Mouse (Mus musculus) neutrophil, adult 65 days (primary cell): ENCODE results near the gene Kbtbd13. TPM values are rescaled to one million over a fixed set of nuclear protein-coding genes. Genes with fewer than 3 reads are reported as not detected.

ENCODE experiments used
- total RNA-seq: library from RNA; stranded (reverse); gene quantifications from 2 replicates; pipeline ENCODE4 v1.2.4, GENCODE M21; 2023

Gene Kbtbd13
- total RNA-seq, result not detected in 2 replicates

DNA sequence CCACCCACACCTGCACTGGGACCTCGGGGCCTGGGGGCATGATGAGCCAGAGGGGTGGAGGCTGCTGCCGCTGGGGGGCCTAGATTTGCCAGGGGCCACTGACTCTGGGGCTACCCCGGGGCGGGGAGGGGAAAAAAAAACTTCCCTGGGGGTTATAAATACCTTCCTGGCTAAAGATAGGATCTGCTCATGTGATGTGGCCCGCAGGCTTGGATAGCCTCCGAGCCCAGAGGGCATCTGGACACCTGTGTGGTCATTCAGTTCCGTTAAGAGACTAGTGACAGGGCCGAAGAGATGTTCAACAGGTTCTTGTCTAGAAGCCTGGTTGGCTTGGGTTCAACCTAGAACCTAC lies at the start of gene Kbtbd13:
Gene Kbtbd13 (minus strand): TSS at position 40 of the 352 bp plus-strand sequence.

GRCm38 (mm10) chr9:65435671-65436301 lies 44.3 kb upstream of the Kbtbd13 start, which contains the start of gene Mtfmt:
Gene Mtfmt, plus strand, starts transcription at chr9:65435782.

DNA sequence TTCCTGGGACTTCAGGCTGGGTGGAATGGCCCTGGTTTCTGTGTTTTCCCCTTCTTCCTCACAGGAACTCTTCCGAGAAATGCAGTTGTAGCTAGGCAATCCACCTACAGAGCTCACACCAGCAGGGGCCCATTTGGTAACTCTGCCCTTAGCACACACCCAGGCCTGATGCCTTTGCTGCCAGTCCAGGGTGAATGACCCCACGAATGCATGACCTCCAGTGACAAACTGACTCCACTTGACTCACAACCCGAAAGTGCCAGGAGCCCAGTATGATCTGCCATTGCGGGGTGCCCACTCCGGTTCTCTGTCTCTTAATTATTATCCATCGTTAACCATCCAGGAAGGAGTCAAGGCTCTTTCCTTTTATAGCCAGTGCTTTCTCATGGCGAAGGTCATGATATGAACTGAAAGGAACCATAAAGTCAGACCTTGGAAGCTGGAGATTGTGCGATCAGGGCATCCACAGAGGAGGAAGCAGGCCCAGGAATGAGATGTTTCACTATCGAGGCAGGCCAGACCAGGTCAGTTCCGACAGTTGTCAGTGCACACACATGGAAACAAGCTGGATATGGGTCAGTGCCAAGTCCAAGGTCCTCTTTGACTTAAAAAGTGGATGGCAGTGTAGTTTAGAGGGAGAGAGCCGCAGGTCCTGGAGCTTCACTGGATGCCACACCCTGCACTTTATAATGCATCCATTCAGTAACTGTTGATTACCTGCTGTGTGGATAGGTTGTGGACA lies 31.5 kb upstream of the Kbtbd13 start, which contains the start of gene Slc51b:
Gene Slc51b (minus strand): TSS at position 196 of the 742 bp plus-strand sequence.

DNA sequence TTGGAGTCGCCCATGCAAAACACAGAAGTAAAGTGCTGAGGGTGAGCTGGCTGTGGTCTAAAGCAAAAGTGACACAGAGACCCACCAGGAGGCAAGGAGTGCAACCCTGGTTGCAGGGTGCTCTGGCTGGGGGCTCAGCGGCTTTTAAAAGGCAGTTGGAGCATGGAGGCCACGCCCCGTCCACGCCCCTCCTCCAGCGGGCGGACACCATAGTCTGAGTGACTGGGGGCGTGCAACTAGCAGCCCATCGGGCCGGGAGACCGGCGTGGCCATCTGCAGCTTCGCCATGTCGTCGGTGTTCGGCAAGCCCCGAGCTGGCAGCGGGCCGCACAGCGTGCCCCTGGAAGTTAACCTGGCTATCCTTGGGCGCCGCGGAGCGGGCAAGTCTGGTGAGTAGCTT lies 6.8 kb upstream of the Kbtbd13 start, which contains the start of gene Rasl12:
Gene Rasl12 (plus strand): TSS at position 228 of the 400 bp plus-strand sequence.

GRCm38 (mm10) chr9:65360641-65361448 lies 30.6 kb downstream of the Kbtbd13 start, which contains the start of gene Ubap1l:
Gene Ubap1l, plus strand, starts transcription at chr9:65361041.

DNA sequence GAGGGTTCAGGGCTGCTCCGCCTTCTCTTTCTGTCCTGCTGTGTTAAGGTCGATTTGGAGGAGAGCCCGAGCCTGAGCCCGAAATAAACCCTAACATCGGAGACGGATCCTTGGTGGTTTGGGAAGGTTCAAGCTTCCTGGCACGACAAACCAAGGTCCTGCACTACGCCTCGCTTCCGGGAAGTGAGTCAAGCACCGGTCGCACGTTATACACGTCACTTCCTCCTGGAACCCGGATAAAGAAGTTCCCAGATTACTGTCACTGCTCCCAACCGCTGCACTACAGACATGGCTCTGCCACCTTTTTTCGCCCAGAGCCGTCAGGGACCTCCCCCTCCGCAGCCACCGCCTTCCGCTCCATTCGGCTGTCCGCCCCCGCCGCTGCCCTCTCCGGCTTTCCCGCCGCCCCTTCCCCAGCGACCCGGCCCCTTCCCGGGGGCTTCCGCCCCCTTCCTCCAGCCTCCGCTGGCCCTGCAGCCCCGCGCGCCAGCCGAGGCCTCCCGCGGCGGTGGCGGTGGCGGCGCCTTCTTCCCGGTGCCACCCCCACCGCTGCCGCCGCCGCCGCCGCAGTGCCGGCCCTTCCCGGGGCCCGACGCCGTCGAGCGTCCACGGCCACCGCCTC lies 45.5 kb downstream of the Kbtbd13 start, which contains the start of gene Pdcd7:
Gene Pdcd7 (plus strand): TSS at position 251 of the 622 bp plus-strand sequence.

Other genes with a start within 250 kb of the Kbtbd13 start
- gene Parp16, start 196.3 kb downstream of the Kbtbd13 start, total RNA-seq, result 2.6 and 2.9 TPM in 2 replicates
- gene Cilp, start 126.5 kb downstream of the Kbtbd13 start, total RNA-seq, result not detected in 2 replicates
- gene Clpx, start 97.4 kb downstream of the Kbtbd13 start, total RNA-seq, result 16.5 and 23.1 TPM in 2 replicates
- 10.3 and 11.4 TPM in 2 replicates for gene Pdcd7, start 45.5 kb downstream of the Kbtbd13 start, total RNA-seq
- not detected in 2 replicates for gene Ubap1l, start 30.6 kb downstream of the Kbtbd13 start, total RNA-seq
- gene Rasl12, start 6.9 kb upstream of the Kbtbd13 start, total RNA-seq, result not detected in 2 replicates
- not detected in 2 replicates for gene Slc51b, start 31.3 kb upstream of the Kbtbd13 start, total RNA-seq
- gene Mtfmt, start 44.1 kb upstream of the Kbtbd13 start, total RNA-seq, result 4.2 and 4.6 TPM in 2 replicates
- gene Spg21, start 69.3 kb upstream of the Kbtbd13 start, total RNA-seq, result 63.9 and 70.8 TPM in 2 replicates
- gene Ankdd1a, start 128.5 kb upstream of the Kbtbd13 start, total RNA-seq, result 1.7 and 3.1 TPM in 2 replicates
- 205 and 249 TPM in 2 replicates for gene Plekho2, start 188.4 kb upstream of the Kbtbd13 start, total RNA-seq
- 8.9 and 10.4 TPM in 2 replicates for gene Pif1, start 195.5 kb upstream of the Kbtbd13 start, total RNA-seq
- gene Rbpms2, start 238.0 kb upstream of the Kbtbd13 start, total RNA-seq, result 0.32 and 1.2 TPM in 2 replicates